Mouse (Mus musculus) cerebellum, adult (tissue): ENCODE measurements at regions not wholly inside any gene's neighbourhood (a gene's known extent, or its start where the extent isn't known, plus 50 kb on each side); places are given as distances from the start of the nearest gene placed in this dataset.
A peak's percentile ranks its signal among the peaks of the same experiment; 100 is the strongest.

Experiments used
- ATAC-seq: cut with Nextera tagmentation; 2 replicates; pipeline ENCODE4 v1.9.2; 2017; ENCODE audit warnings: mild to moderate bottlenecking, moderate library complexity, mixed read lengths; ENCODE audit not compliant: insufficient number of reproducible peaks, low FRiP score, low TSS enrichment

DNA sequence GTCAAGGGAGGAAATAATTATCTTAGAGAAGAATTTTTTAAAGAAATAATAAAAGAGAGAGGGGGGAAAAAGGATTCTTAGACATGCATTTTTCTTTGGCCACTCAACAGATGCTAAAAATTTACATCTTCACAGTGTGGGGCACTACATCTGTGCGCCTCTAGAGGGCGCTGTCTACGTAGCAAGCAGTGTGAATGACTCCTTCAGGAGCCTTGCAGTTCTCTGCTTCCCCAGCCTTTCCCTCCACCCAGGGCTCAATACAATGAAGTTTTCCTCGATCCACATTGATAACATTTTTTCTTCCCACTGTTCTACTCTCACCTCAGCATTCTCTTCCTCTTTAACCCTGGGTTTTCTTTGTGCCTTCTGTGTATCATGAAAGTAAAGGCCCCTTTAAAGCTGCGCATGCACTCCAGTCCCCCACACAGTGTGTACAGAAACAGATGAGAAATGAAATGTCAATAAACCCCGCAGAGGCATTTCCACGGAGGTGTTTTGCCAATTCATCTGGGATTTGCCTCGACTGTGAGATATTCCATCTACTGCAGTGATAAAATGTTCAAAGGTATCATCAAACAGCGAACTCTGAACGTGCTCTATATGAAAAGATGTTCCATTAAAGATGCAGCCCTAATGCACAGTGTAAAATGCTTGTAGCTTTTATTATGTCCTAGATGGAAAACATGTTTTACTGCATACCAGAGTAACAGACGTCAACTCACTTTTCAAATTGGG is 181.2 kb downstream of the Rdh14 start:
- ATAC-seq, result no peak

DNA sequence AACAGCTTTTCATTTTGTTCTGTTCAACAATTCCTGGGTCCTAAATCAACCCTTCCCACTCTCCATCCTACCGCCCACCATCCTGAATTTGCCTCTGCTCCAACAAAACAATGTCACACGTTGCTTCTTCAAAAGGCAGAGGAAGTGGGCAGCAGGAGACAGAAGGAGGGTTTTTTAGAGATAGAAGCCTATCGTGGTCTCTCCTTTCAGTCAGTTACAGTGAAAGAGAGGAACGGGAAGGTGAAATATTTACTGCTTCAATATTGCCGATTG is 181.7 kb downstream of the Rdh14 start:
- ATAC-seq, result no peak

DNA sequence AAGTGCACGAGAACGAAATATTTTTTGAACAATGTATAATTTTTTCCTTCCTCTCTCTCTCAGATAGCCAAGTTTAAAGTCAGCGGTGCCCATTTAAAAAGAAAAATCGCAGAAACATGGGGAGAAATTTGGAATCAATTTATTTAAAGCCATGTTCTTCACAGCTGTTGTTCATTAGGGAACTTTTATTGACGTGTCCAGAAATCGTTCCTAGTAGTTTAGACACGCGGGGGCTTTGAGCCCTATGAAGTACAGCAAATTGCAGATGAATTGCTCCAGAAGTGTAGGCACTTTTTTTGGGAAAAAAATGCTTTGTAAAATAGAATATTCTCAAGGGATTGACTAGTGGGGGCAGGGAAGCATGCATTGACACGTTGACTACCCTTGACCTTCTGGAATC is 182.8 kb downstream of the Rdh14 start:
- no peak for ATAC-seq

DNA sequence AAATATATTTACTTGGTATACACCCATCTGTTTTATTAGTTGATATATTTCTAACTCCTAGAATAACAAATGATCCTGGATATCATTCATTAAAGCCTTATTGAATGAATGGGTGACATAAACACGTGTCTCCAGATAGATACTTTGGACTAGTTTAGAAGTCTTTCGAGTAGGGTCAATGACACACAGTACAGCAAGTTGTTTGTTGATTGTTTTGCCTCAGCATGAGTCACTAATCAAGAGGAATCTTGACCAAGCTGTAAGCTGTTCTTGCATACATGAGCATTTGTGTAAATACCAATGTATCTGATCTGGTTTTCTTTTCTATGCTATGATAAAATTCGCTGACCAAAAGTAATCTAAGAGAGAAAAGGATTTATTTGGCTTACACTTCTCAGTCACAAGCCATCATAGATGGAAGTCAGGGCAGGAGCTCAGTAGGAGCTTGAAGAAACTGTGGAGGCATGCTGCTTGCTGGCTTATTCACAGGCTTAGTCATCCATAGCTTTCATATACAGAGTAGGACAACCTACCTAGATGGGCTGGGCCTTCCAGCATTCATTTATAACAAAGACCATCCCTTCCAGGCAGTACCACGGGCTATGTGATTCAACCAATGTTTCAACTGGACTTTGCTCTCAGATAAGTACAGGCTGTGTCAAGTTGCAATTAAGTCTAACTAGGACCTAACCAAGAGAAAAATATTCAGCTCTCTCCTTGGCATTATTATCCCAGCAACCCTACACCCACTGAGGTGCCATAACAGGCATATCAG is 192.5 kb downstream of the Rdh14 start:
- no peak for ATAC-seq

DNA sequence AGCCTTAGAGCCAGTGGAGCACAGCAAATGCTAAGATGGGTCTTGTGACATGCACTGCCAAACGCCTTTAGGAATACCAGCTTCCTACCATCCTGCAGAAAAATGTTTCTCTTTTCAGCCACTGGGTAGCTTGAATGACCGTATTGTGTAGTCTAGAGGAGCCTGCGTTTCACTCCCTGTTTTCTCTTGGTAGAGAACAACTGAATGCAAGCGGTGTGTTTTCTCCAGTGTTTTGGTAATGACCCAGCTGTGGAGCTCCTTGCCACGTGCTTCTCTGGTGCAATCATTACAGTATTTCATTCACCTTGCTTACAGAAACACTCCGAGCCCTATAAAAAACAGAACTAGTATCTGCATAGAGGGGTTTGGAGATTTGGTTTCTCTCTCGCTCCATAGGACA is 193.5 kb downstream of the Rdh14 start:
- ATAC-seq, result no peak

DNA sequence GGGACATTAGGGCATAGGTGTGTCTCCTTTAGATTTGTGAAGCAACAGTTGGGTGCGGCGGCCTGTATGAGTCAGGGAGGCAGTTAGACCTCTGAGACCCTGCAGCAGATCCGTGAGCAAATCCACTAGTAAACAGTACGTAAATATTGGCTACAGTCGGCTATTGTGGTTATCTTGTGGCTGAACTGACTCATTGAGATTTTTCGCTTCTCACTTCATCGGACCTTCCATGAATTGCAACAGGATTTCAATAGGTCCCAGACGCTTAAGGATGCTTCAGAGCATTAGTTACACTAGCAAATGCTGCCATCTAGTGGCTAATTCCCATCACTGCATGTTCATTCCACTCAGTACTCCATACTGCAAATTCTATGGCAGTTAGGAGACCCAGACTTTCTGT is 199.0 kb downstream of the Rdh14 start:
- ATAC-seq, result peak; percentile 81

DNA sequence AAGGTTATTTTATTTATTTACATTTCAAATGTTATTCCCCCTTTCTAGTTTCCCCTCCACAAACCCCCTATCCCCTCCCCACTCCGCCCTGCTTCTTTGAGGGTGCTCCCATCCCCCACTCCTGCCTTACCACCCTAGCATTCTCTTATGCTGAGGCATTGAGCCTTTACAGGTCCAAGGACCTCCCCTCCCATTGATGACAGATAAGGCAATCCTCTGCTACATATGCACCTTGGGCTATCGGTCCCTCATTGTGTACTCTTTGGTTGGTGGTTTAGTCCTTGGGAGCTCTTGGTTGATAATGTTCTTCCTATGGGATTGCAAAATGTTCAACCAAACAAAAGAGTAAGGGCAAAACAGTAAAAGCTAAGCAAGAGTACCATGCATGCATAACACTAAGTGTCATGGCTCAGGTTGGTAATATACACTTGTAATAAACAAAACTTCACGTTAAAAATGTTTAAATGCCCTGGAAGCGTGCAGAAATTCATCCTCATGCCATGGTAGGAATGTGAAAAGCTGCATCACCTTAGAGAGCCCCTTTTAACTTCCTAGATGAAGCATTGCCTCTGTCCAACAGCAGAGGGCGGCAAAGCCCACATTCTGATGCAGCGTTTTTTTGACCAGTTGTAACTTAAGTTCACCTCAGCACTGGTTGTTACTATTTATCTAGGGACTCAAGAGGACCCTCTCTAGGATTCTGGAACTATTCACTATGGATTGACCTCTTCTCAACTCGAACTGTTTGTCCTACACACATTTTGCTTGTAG is 207.6 kb downstream of the Rdh14 start:
- peak; percentile 56; the same call in 1 of the 2 replicates for ATAC-seq

DNA sequence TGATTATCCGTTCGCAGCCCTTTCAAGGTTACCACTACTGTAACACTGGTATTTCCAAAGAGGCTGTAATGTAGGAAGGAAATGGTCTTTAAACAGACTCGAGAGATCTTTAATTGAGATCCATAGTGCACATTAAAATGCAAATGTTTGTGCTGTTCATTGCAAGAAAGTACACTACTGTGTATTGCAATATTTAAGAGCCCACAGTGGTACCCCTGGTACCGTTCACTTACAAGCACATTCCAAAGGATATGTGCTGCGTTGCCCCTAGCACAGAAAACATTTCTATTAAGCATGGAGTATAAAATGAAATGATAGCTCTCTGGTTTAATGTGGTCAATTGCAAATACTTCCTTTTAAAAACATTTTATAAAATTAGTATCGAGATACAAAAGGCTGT is 209.5 kb downstream of the Rdh14 start:
- ATAC-seq, result no peak

DNA sequence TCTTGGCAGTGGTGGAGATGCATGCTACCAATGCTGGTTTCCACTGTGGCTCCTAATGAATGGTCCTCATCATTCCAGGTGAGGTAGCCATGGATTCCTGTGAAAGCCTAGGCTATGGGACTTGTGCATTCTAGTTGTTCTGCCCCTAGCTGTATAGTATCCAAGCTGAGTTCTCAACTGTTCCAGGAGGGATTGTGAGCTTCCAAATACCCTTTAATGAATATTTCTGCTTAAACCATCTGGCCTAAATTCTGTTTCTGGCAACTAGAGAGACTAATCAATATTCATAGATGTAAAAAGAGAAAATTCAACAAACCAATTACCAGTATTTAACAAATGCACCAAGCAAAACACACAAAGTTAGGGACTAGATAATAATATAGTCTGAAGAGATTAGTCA is 227.7 kb downstream of the Rdh14 start:
- no peak for ATAC-seq

DNA sequence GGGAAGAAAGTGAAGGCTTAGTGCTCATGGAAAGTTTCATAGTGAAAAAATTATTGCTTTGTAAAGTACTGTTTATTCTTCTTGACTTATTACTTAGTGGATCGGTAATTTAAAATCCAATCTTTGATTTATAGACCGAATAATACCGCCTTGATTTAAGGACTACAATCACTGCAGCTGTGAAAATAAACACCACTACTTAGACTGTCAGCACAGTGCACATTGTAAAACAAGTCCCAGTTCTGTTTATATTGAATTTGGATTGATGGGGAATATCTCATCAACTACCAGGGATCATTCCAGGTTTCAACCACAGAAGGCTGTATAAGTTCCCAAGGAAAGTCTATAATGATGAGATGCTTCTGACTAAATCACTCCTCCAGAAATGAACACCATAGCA is 230.0 kb downstream of the Rdh14 start:
- ATAC-seq, result no peak

DNA sequence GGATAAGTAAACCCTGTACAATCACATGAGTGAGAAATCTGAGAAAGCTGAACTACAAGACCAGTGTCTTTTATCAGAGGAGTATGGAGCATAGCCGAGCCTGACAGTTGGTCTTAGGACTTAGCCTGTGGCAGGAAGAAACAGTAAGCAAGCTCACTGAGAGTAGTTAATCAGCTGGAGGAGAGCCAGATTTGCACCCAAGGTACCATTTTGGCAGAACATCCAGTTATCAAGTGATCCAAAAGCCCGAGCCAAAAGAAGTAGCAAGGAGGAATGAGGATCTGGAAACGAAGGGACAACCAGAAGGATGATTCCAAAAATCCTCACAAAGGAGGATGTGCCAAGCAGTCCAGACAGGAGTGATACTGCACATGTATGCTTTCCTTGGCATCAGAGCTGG is 248.0 kb downstream of the Rdh14 start:
- ATAC-seq, result peak; percentile 45

DNA sequence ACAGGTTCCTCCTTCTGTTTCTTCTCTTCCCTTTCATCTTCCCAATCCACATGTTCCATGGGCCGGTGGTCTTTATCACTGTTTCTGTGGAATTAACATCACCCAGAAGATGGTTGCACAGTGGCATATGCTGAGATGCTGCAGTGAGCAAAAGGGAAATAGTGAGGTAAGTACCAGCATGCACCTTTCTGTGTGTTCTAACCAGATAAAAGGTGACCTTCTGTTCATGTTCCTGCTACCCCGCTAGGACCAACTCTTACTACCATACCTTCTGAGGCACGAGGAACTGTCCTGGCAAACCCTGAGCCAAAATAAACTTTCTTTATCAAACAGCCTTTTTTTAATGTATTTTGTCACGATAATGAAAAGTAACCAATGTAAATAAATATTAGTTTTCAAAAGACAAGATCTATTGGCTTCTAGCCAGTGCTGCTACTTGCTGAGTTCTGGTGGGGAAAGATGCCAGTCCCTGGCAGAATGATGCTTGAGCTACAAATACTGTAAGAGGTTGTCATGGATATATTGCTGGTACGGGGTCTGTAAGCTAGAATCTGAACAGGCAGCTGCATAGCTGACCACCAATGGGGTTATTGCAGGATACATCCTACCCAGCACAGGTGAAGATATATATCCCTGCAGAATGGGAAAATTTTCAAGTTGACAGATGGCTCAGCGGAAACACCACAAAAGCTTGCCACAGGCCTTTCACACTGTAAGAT is 264.1 kb downstream of the Rdh14 start:
- ATAC-seq, result peak; percentile 82

DNA sequence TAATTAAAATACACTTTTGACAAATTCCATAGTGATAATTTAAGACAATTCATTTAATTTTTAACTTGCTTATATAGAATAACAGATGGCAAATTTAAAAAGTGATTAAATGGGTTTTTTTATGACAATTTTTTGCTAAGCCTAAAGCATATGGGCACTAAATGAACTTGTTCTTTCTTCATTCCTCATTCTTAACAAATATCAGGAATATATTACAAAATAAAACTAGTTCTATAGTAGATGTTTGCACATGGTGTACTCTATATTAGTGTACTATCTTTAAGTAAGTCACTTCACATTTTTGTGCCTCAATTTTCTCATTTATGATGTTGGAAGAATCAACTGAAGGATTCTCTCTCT is 264.6 kb downstream of the Rdh14 start:
- ATAC-seq, result no peak

DNA sequence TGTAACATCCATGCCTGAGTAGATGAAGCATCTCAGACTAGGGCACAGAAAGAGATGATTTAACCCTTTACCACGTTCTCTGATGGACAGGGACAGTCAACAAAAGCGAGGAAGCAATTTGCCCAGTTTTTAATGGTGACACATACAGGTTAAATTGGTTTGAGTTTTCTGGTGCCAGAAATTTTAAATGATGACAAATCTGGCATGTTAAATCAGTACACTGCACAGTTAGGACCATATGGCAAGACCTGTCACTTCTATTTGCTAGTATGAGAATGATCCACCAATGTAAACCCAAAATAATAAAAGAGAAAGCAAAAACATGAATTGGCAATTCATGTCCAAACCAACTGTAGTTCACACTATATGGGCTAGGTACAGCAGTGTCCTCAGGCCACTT is 268.3 kb downstream of the Rdh14 start:
- peak; percentile 47; the same call in 1 of the 2 replicates for ATAC-seq

DNA sequence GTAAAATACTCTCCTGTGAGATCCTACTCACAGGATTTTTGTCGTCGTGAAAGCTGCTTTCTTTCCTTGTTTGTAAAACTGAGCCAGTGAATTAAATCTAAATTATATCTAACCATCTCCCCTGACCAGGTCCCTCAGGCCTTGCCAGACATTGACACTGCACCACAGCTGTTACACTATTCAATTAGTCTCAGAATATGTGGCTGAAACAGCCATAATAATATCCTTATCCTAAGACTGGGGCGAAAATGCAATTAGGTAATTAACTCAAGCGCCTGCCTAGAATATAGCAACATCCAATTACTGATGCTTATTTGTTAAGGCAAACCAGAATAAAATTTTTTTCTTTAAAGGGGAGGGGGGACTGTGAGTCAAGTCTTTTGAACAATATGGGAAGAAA is 296.2 kb downstream of the Rdh14 start:
- no peak for ATAC-seq
